Mouse (Mus musculus) spleen, adult 2 months (tissue): Measurements from ENCODE around the gene Zyg11a. TPM values are rescaled to one million over a fixed set of nuclear protein-coding genes. Genes with fewer than 3 reads are reported as not detected.
"Not testable (repeated sequence)": the region's sequence is repeated elsewhere in the genome, so short reads cannot be mapped to it uniquely, and the experiment has no call there.

Experiments used
- DNase-seq, 2 experiments: peaks; one replicate each; pipeline versions ENCODE4 v3.0.0 to v3.0.0-alpha.2; 2012 to 2021; ENCODE audit warnings: low spot score in 2 of 2, low read depth in 1 of 2
- H3K27ac ChIP-seq: fragments of 200-500 bp; 2 replicates; pipeline ENCODE4 v1.5.1; 2012; ENCODE audit warnings: low read length, inconsistent platforms; ENCODE audit not compliant: insufficient read depth
- H3K27me3 ChIP-seq: fragments of 200-500 bp; 2 replicates; pipeline ENCODE4 v1.6.1; 2012; ENCODE audit warnings: mild to moderate bottlenecking, moderate library complexity, low read length, inconsistent platforms; ENCODE audit not compliant: control insufficient read depth, insufficient read depth
- H3K36me3 ChIP-seq: fragments of 200-500 bp; 2 replicates; pipeline ENCODE4 v1.6.1; 2012; ENCODE audit warnings: mild to moderate bottlenecking, low read length, inconsistent platforms; ENCODE audit not compliant: control insufficient read depth, insufficient read depth
- H3K4me1 ChIP-seq: fragments of 200-500 bp; 2 replicates; pipeline ENCODE4 v1.6.1; 2011; ENCODE audit warnings: inconsistent platforms; ENCODE audit not compliant: control insufficient read depth, insufficient read depth, insufficient read length
- H3K4me3 ChIP-seq: fragments of 200-500 bp; 2 replicates; pipeline ENCODE4 v1.5.1; 2011; ENCODE audit warnings: mild to moderate bottlenecking, inconsistent platforms; ENCODE audit not compliant: insufficient read depth, insufficient read length; ENCODE audit errors: extremely low read depth
- CTCF ChIP-seq: fragments of 200-500 bp; IDR thresholded peaks from 2 replicates; pipeline ENCODE4 v1.5.1; 2011; ENCODE audit warnings: mild to moderate bottlenecking, inconsistent platforms; ENCODE audit not compliant: insufficient read depth, insufficient read length, insufficient replicate concordance; ENCODE audit errors: extremely low read depth
- POLR2A ChIP-seq: fragments of 200-500 bp; IDR thresholded peaks from 2 replicates; pipeline ENCODE4 v1.6.1; 2011; ENCODE audit warnings: low read depth, low read length, inconsistent platforms
- WGBS: fragments of 180-500 bp; shearing (Covaris S2); methylation state at CpG from one replicate; pipeline ENCODE4 v1.1.7; 2018; 5-methylcytosine and 5-hydroxymethylcytosine counted together
- polyA plus RNA-seq: library from polyadenylated mRNA; depleted of rRNA; stranded (reverse); fragments of >200 nt; gene quantifications from 2 replicates; pipeline ENCODE4 v1.2.3, GENCODE M21; 2012

The Zyg11a gene
- polyA plus RNA-seq, 1 experiment, result 0.04 TPM

- H3K27ac ChIP-seq, result no peak overlapping the region
- H3K27me3 ChIP-seq, result no peaks in the 10 kb centered on the region
- DNase-seq, result no peak
- WGBS, result 78% methylated on average over 2 of the region's 2 CpGs
- no peaks in the 10 kb centered on the region for H3K36me3 ChIP-seq
- H3K4me3 ChIP-seq, result no peak overlapping the region
- no peaks in the 10 kb centered on the region for H3K4me1 ChIP-seq
- TF ChIP-seq POLR2A, result no peak
Observed at GRCm38 (mm10) chr4:108192821-108193323, 25.0 kb downstream of the Zyg11a start.

GRCm38 (mm10) chr4:108182278-108182677 lies 35.6 kb downstream of the Zyg11a start:
- no peak overlapping the region for H3K27ac ChIP-seq
- H3K36me3 ChIP-seq, result no peaks in the 10 kb centered on the region
- TF ChIP-seq POLR2A (no peak), CTCF (no peak)
- H3K27me3 ChIP-seq, result no peaks in the 10 kb centered on the region
- DNase-seq, result no peak
- H3K4me1 ChIP-seq, result no peaks in the 10 kb centered on the region
- H3K4me3 ChIP-seq, result no peak overlapping the region
- whole genome bisulfite sequencing, result 71% methylated on average over 1 of the region's 1 CpGs

- TF ChIP-seq POLR2A, result no peak
- TF ChIP-seq CTCF, result no peak
- no peaks in the 10 kb centered on the region for H3K36me3 ChIP-seq
- DNase-seq, result no peak
- no peak overlapping the region for H3K4me3 ChIP-seq
- no peak overlapping the region for H3K27ac ChIP-seq
- H3K27me3 ChIP-seq, result peaks cover 6% of the 10 kb centered on the region
- WGBS, result 79% methylated on average over 6 of the region's 6 CpGs
- H3K4me1 ChIP-seq, result peaks cover 2% of the 10 kb centered on the region
Observed at GRCm38 (mm10) chr4:108168056-108168455, 49.8 kb downstream of the Zyg11a start.

GRCm38 (mm10) chr4:108166874-108167273 lies 51.0 kb downstream of the Zyg11a start:
- Histone ChIP-seq H3K27ac (no peak overlapping the region), H3K4me1 (peaks cover 2% of the 10 kb centered on the region), H3K4me3 (no peak overlapping the region), H3K36me3 (no peaks in the 10 kb centered on the region), H3K27me3 (peaks cover 7% of the 10 kb centered on the region)
- no peak for DNase-seq
- no peak for TF ChIP-seq CTCF
- no peak for TF ChIP-seq POLR2A
- WGBS, result 60% methylated on average over 4 of the region's 4 CpGs

- no peak for TF ChIP-seq CTCF
- no peak for TF ChIP-seq POLR2A
- Histone ChIP-seq H3K4me3 (0 out of 2 replicates have a peak within 1 kb of the TSS, but pooled peaks have one; percentile 37), H3K36me3 (no peaks in the 10 kb centered on the region), H3K27ac (no peak within 1 kb of the TSS), H3K4me1 (peaks cover 2% of the 10 kb centered on the region), H3K27me3 (peaks cover 7% of the 10 kb centered on the region)
- DNase-seq, result no peak
- 3% methylated on average over 43 of the region's 43 CpGs for WGBS
Observed at GRCm38 (mm10) chr4:108165152-108165895, 52.5 kb downstream of the Zyg11a start, which contains the start of gene Echdc2. Echdc2 (plus strand) TSS chr4:108165437.

GRCm38 (mm10) chr4:108163291-108163690 lies 54.6 kb downstream of the Zyg11a start:
- H3K4me3 ChIP-seq, result no peak overlapping the region
- WGBS, result 85% methylated on average over 3 of the region's 3 CpGs
- TF ChIP-seq CTCF, result no peak
- TF ChIP-seq POLR2A, result no peak
- peaks cover 2% of the 10 kb centered on the region for H3K4me1 ChIP-seq
- DNase-seq, result no peak
- no peak overlapping the region for H3K27ac ChIP-seq
- H3K27me3 ChIP-seq, result peaks cover 7% of the 10 kb centered on the region
- H3K36me3 ChIP-seq, result no peaks in the 10 kb centered on the region

- Histone ChIP-seq H3K27me3 (peaks cover 7% of the 10 kb centered on the region), H3K36me3 (no peaks in the 10 kb centered on the region), H3K4me1 (peaks cover 2% of the 10 kb centered on the region), H3K27ac (no peak overlapping the region), H3K4me3 (no peak overlapping the region)
- TF ChIP-seq CTCF (no peak), POLR2A (no peak)
- no peak for DNase-seq
- 92% methylated on average over 8 of the region's 8 CpGs for WGBS
Observed at GRCm38 (mm10) chr4:108161936-108162335, 55.9 kb downstream of the Zyg11a start.

GRCm38 (mm10) chr4:108155141-108155540 lies 62.7 kb downstream of the Zyg11a start:
- not testable (repeated sequence) for H3K4me1 ChIP-seq, H3K4me3 ChIP-seq, H3K27me3 ChIP-seq, DNase-seq, H3K27ac ChIP-seq, H3K36me3 ChIP-seq
- 82% methylated on average over 1 of the region's 1 CpGs for WGBS

- not testable (repeated sequence) for H3K27me3 ChIP-seq, H3K4me1 ChIP-seq, H3K4me3 ChIP-seq, H3K27ac ChIP-seq, DNase-seq, H3K36me3 ChIP-seq
- WGBS, result 72% methylated on average over 3 of the region's 3 CpGs
Observed at GRCm38 (mm10) chr4:108145554-108145953, 72.3 kb downstream of the Zyg11a start.
